Mouse (Mus musculus): Measurements from ENCODE around the gene Zcchc24. TPM values are rescaled to one million over a fixed set of nuclear protein-coding genes. Genes with fewer than 3 reads are reported as not detected.

Gene Zcchc24
- total and polyA plus RNA-seq, 2 experiments from 2014 or later, result 14.7 to 28.7 TPM

DNA sequence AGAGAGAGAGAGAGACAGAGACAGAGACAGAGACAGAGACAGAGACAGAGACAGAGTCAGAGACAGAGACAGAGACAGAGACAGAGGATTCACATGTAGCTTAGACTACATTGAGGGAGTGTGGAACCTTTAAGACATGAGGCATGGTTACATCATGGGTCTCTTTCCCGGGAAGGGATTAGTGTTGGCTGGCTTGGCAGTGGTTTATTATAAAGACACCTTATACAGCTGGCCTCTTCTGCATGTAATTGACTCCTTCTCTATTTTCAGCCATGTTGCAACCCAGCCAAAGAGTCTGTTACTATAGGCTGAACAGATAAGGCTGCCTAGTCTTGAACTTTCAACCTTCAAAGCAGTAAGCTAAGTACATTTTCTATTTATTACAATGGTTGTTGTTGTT, 21.1 kb upstream of the Zcchc24 start:
- TF ChIP-seq CTCF (IDR thresholded peaks at IDR 0.05; ENCODE audit: low read depth), result no peak
- Histone ChIP-seq H3K9ac (no peak overlapping the region), H3K4me1 (ENCODE audit: insufficient read depth) (no peaks in the 10 kb centered on the region), H3K36me3 (ENCODE audit: insufficient read depth) (no peaks in the 10 kb centered on the region), H3K4me3 (ENCODE audit: low read depth, low read length) (no peak overlapping the region), H3K27ac (ENCODE audit: low read depth, low read length) (no peak overlapping the region), H3K4me2 (ENCODE audit: low read depth) (no peak overlapping the region), H3K27me3 (ENCODE audit: insufficient read depth, low read length) (no peaks in the 10 kb centered on the region), H3K9me3 (ENCODE audit: low read length) (no peaks in the 10 kb centered on the region)
- no peak for DNase-seq
- 44% methylated on average over 1 of the region's 1 CpGs for WGBS
- ATAC-seq, result no peak

DNA sequence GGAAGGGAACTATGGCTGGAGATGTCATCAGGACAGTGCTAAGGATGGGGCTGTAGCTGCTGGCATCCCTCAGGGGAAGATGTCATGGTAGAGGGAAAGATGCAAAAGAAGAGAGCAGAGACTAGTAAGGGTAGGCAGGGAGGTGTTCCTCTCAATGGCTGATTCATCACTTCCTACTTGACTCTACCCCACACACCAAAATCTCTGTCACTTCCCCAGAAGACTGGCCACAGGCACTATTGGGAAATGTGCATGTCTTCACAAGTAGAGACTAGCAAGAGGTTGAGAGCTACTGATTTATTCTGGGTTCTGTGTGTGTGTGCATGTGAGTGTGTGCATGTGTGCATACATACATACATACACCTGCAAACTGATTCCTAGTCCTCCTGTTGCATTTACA, 20.4 kb upstream of the Zcchc24 start:
- Histone ChIP-seq H3K27me3 (ENCODE audit: insufficient read depth, low read length) (no peaks in the 10 kb centered on the region), H3K27ac (ENCODE audit: low read depth, low read length) (no peak overlapping the region), H3K4me3 (ENCODE audit: low read depth, low read length) (no peak overlapping the region), H3K4me1 (ENCODE audit: insufficient read depth) (no peaks in the 10 kb centered on the region), H3K4me2 (ENCODE audit: low read depth) (no peak overlapping the region), H3K36me3 (ENCODE audit: insufficient read depth) (no peaks in the 10 kb centered on the region), H3K9me3 (ENCODE audit: low read length) (no peaks in the 10 kb centered on the region), H3K9ac (no peak overlapping the region)
- DNase-seq (no peak), ATAC-seq (no peak)
- TF ChIP-seq CTCF (IDR thresholded peaks at IDR 0.05; ENCODE audit: low read depth), result no peak

GRCm38 (mm10) chr14:25788201-25788600, 19.4 kb upstream of the Zcchc24 start:
- WGBS, result 73% methylated on average over 5 of the region's 5 CpGs
- no peak for TF ChIP-seq CTCF (IDR thresholded peaks at IDR 0.05; ENCODE audit: low read depth)
- H3K4me3 ChIP-seq (ENCODE audit: low read depth, low read length), result no peak overlapping the region
- no peaks in the 10 kb centered on the region for H3K27me3 ChIP-seq (ENCODE audit: insufficient read depth, low read length)
- no peaks in the 10 kb centered on the region for H3K36me3 ChIP-seq (ENCODE audit: insufficient read depth)
- no peak overlapping the region for H3K9ac ChIP-seq
- no peaks in the 10 kb centered on the region for H3K4me1 ChIP-seq (ENCODE audit: insufficient read depth)
- no peaks in the 10 kb centered on the region for H3K9me3 ChIP-seq (ENCODE audit: low read length)
- no peak overlapping the region for H3K27ac ChIP-seq (ENCODE audit: low read depth, low read length)
- H3K4me2 ChIP-seq (ENCODE audit: low read depth), result no peak overlapping the region
- ATAC-seq (no peak), DNase-seq (no peak)

- Histone ChIP-seq H3K4me2 (ENCODE audit: low read depth) (no peak overlapping the region), H3K4me1 (ENCODE audit: insufficient read depth) (no peaks in the 10 kb centered on the region), H3K36me3 (ENCODE audit: insufficient read depth) (no peaks in the 10 kb centered on the region), H3K27me3 (ENCODE audit: insufficient read depth, low read length) (no peaks in the 10 kb centered on the region), H3K9me3 (ENCODE audit: low read length) (no peaks in the 10 kb centered on the region), H3K9ac (no peak overlapping the region), H3K4me3 (ENCODE audit: low read depth, low read length) (no peak overlapping the region), H3K27ac (ENCODE audit: low read depth, low read length) (no peak overlapping the region)
- ATAC-seq (no peak), DNase-seq (no peak)
- 74% methylated on average over 12 of the region's 12 CpGs for WGBS
- no peak for TF ChIP-seq CTCF (IDR thresholded peaks at IDR 0.05; ENCODE audit: low read depth)
Observed at GRCm38 (mm10) chr14:25787387-25787910, 18.6 kb upstream of the Zcchc24 start.

DNA sequence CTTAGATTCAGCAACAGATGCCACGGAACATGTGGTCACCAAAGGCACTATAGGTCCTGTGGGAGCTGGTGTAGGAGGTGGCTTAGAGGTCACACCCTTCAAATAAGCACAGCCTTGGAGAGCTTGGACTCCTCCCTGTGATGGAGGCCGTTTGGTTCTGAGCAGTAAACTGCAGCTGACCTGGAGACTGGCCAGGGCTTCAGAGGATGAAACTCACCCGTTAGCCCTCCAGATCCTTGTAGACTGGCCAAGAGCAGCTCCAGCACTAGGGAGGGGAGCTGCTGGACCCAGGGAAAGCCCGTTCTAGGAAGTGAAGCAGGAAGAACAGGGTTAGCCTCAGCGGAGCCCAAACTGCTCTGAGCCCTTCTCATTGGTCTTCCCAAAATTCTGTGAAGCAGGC, 18.1 kb upstream of the Zcchc24 start:
- DNase-seq (no peak), ATAC-seq (no peak)
- WGBS, result 68% methylated on average over 5 of the region's 5 CpGs
- no peaks in the 10 kb centered on the region for H3K9me3 ChIP-seq (ENCODE audit: low read length)
- no peak for TF ChIP-seq CTCF (IDR thresholded peaks at IDR 0.05; ENCODE audit: low read depth)
- no peak overlapping the region for H3K27ac ChIP-seq (ENCODE audit: low read depth, low read length)
- H3K4me3 ChIP-seq (ENCODE audit: low read depth, low read length), result no peak overlapping the region
- H3K4me2 ChIP-seq (ENCODE audit: low read depth), result no peak overlapping the region
- no peak overlapping the region for H3K9ac ChIP-seq
- no peaks in the 10 kb centered on the region for H3K36me3 ChIP-seq (ENCODE audit: insufficient read depth)
- H3K4me1 ChIP-seq (ENCODE audit: insufficient read depth), result no peaks in the 10 kb centered on the region
- no peaks in the 10 kb centered on the region for H3K27me3 ChIP-seq (ENCODE audit: insufficient read depth, low read length)

DNA sequence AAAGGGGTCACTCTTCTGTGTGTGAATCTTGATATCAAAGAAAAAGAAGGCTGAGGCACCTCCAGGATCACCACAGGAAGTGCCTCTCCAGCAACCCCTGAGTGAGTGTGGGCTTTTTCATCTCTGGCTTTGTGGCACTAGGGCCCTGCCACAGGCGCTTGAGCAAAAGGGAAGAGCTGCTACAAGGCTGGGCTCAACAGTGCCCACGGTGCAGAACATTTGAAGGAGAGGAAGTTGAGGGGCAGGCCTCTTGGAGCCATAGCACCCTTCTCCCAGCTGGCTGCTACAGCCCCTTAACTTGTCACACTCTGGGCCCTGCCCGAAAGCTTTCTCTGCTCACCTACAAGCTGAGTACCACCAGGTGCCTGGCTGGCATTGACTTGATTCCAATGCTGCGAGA, 16.4 kb upstream of the Zcchc24 start:
- Histone ChIP-seq H3K4me2 (ENCODE audit: low read depth) (no peak overlapping the region), H3K27ac (ENCODE audit: low read depth, low read length) (no peak overlapping the region), H3K4me3 (ENCODE audit: low read depth, low read length) (no peak overlapping the region), H3K36me3 (ENCODE audit: insufficient read depth) (no peaks in the 10 kb centered on the region), H3K9me3 (ENCODE audit: low read length) (no peaks in the 10 kb centered on the region), H3K9ac (no peak overlapping the region), H3K4me1 (ENCODE audit: insufficient read depth) (no peaks in the 10 kb centered on the region), H3K27me3 (ENCODE audit: insufficient read depth, low read length) (no peaks in the 10 kb centered on the region)
- WGBS, result 95% methylated on average over 4 of the region's 4 CpGs
- TF ChIP-seq CTCF (IDR thresholded peaks at IDR 0.05; ENCODE audit: low read depth), result no peak
- DNase-seq (no peak), ATAC-seq (no peak)

GRCm38 (mm10) chr14:25783220-25783619, 14.4 kb upstream of the Zcchc24 start:
- H3K4me3 ChIP-seq (ENCODE audit: low read depth, low read length), result no peak overlapping the region
- ATAC-seq (no peak), DNase-seq (no peak)
- H3K4me2 ChIP-seq (ENCODE audit: low read depth), result no peak overlapping the region
- no peaks in the 10 kb centered on the region for H3K36me3 ChIP-seq (ENCODE audit: insufficient read depth)
- TF ChIP-seq CTCF (IDR thresholded peaks at IDR 0.05; ENCODE audit: low read depth), result no peak
- no peak overlapping the region for H3K27ac ChIP-seq (ENCODE audit: low read depth, low read length)
- no peak overlapping the region for H3K9ac ChIP-seq
- WGBS, result 59% methylated on average over 7 of the region's 7 CpGs
- H3K27me3 ChIP-seq (ENCODE audit: insufficient read depth, low read length), result no peaks in the 10 kb centered on the region
- H3K4me1 ChIP-seq (ENCODE audit: insufficient read depth), result no peaks in the 10 kb centered on the region
- no peaks in the 10 kb centered on the region for H3K9me3 ChIP-seq (ENCODE audit: low read length)

- WGBS, result 77% methylated on average over 11 of the region's 11 CpGs
- Histone ChIP-seq H3K9ac (no peak overlapping the region), H3K4me3 (ENCODE audit: low read depth, low read length) (no peak overlapping the region), H3K27me3 (ENCODE audit: insufficient read depth, low read length) (no peaks in the 10 kb centered on the region), H3K4me1 (ENCODE audit: insufficient read depth) (no peaks in the 10 kb centered on the region), H3K36me3 (ENCODE audit: insufficient read depth) (no peaks in the 10 kb centered on the region), H3K27ac (ENCODE audit: low read depth, low read length) (no peak overlapping the region), H3K9me3 (ENCODE audit: low read length) (no peaks in the 10 kb centered on the region), H3K4me2 (ENCODE audit: low read depth) (no peak overlapping the region)
- no peak for TF ChIP-seq CTCF (IDR thresholded peaks at IDR 0.05; ENCODE audit: low read depth)
- ATAC-seq (no peak), DNase-seq (no peak)
Observed at GRCm38 (mm10) chr14:25780601-25781000, 11.8 kb upstream of the Zcchc24 start.
